Mouse (Mus musculus) erythroblast, embryonic 14.5 days (primary cell): ENCODE data around the gene Tatdn2.

Source experiments
- GATA1 ChIP-seq: IDR thresholded peaks from 2 replicates; pipeline ENCODE4 v1.6.1; 2012; ENCODE audit warnings: low read length, inconsistent platforms, mixed read lengths
- TAL1 ChIP-seq: IDR thresholded peaks from 3 replicates; pipeline ENCODE4 v1.6.1; 2012; ENCODE audit warnings: low read length, inconsistent platforms, mixed read lengths

DNA sequence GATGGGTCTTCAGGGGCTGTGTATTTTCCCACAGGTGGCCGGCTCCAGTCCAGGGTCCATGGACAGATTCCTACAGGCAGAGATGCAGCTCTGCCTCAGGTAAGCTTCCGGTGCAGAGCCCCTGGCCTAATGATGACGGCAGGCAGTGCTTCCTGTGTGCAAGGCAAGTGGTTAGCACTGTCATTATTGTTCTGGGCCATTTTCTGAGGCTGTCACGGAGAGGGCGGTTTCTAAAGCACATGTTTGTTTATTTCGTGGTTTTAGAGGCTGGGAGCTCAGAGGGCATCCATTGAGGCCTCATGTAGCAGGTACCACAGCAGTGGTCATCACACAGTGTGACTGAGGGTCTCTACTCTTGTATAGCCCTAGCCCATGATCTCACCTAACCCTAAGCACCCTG lies 23.9 kb upstream of the Tatdn2 start:
- no peak for TF ChIP-seq GATA1
- no peak for TF ChIP-seq TAL1
